Mouse (Mus musculus): Measurements from ENCODE around the gene Tbc1d2b.

The Tbc1d2b gene

DNA sequence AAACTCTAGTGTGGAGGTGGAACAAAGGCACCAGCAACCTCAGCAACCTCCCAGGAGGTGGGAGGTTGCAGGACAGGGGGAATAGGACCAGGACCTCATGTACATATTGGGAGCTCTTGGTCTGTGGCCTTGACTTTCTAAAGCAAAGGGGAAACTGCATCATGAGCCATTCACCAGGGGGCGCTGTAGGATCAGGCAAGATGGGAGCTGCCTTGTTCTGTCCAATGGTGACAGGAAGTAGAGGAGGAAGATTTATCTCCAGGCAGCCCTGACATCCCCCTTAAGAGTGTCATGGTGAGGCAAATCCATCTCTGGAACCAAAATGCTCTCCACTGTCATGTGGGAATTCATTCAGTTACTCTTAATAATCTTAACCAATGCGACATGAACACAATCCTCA, 64.1 kb downstream of the Tbc1d2b start:
- in situ Hi-C loops (cut with MseI, MboI) = loop anchor here (10.0 to 25.0 kb wide), 2 partner anchors 206 to 238 kb away; no protein-coding TSS in a partner anchor

DNA sequence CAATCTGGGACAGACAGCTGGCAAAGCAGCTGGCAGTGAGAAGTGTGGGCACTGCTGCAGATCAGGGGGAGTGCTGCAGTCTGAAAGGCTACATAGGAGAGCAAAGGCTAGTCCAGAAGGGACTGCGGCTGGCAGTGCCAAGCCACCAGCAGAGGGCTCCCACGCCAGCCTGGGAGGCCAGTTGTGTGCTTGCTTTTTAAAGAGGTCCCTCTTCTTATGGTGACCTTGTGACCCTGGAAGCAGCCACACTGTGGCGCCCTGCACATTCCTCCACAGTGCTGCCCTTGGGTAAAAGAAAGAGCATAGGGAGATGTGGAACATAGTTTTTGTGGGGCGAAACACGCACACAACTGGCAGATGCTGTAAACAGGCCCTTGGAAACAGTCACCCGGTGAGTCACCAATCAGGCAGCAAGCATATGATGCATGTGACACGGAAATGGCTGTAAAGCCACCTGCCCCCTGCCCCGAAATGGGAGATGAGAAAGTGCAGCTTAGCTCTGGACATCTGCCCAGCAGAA, 66.1 kb downstream of the Tbc1d2b start:
- in situ Hi-C loops (cut with MseI, MboI) = loop anchor here (10.0 to 25.0 kb wide), 2 partner anchors 208 to 240 kb away; no protein-coding TSS in a partner anchor

DNA sequence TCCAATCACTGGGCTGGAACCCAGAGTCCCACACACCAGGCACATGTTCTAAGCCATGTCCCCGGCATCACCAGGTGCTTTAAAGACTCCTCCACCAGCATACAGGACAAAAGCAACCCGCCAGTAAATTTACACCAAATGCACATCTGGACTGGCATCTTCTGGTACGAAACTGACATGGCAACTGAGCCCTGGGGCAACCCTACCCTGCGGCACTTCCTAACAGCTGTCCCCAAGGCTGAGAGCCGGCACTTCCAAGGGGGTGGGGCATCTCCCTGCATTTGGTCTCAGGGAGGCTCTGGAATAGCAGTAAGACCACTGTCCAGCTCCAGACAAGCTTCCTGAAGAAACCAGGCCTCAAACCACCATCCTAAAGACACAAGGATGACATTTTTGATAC, 67.4 kb downstream of the Tbc1d2b start:
- in situ Hi-C loops (cut with MseI, MboI) = loop anchor here (10.0 to 25.0 kb wide), 2 partner anchors 209 to 242 kb away; no protein-coding TSS in a partner anchor

DNA sequence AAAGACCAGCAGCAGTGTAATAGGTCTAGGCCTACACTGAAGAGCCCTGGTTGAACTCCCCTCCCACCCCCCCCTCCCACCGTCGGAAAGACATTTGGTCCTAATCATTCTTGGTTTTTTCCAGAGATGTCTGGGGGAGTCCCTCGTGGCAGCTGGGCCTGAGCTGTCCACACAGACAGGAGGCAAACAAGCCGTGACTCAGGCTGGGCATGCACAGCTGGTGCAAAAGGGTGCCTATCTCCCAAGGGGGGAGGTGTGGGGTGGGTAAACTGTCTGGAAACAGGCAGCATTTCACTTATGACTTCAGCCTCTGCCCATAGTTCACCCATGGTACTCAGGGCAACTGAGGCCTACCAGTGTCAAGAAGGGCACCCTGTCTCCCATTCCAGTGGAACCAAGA, 69.1 kb downstream of the Tbc1d2b start:
- in situ Hi-C loops (cut with MseI, MboI) = loop anchor here (10.0 to 25.0 kb wide), 2 partner anchors 211 to 243 kb away; no protein-coding TSS in a partner anchor

DNA sequence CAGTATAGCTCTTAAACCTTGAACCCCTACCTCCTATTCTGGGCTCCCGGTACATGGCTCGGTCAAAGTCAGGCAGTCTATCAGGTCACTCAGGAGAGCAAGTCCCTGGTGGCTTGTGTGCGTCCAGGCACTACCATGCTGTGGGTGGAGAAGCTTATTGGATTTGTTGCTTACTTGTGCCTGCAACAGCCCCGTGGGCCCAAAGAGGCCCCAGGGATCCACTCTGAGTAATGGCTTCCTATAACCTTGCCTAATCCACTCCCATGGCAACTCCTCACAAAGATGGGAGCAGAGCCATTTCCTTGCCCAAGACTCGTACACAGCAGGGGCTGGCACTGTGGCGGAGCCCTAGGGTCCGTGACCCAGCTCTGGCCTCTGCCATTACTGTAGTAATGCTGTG, 69.5 kb downstream of the Tbc1d2b start:
- in situ Hi-C loops (cut with MseI, MboI) = loop anchor here (10.0 to 25.0 kb wide), 2 partner anchors 211 to 244 kb away; no protein-coding TSS in a partner anchor

DNA sequence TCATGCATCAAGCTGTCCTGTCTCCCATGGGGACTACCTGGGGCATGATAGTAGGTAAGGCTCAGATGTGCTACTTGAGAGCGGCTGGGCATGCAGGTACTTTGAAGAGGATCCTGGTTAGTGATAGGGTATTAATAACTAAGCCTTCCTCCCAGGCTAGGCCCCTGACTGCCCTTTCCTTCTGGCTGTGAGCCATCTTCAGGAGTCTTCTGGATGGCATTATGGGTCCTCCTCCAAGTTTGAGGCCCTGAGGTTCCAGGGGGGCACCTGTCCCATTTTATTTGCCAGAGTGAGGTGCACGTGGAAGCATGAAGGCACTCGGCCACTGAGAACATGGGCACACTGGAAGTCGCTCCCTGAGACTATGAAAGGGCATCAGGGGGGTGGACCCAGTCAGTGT, 70.1 kb downstream of the Tbc1d2b start:
- in situ Hi-C loops (cut with MseI, MboI) = loop anchor here (10.0 to 25.0 kb wide), 2 partner anchors 212 to 244 kb away; no protein-coding TSS in a partner anchor

DNA sequence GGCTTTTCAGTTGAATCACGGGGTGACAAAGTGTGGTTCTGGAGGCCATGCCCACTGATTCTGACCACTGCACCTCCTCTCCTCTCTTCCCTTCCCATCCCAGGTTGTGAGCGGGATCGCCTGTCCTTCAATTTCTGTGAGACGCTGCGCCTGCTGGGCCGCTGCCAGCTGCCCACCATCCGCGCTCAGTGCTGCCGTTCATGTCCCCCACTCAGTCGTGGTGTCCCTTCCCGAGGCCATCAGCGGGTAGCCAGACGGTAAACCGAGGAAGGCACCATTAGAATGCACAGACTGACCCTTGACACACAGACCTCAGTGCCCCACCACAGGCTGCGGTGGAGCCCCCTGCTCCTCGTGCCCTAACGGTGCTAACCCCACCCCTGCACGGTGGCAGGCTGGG, 71.0 kb downstream of the Tbc1d2b start:
- in situ Hi-C loops (cut with MseI, MboI) = loop anchor here (10.0 to 25.0 kb wide), 2 partner anchors 213 to 245 kb away; no protein-coding TSS in a partner anchor

DNA sequence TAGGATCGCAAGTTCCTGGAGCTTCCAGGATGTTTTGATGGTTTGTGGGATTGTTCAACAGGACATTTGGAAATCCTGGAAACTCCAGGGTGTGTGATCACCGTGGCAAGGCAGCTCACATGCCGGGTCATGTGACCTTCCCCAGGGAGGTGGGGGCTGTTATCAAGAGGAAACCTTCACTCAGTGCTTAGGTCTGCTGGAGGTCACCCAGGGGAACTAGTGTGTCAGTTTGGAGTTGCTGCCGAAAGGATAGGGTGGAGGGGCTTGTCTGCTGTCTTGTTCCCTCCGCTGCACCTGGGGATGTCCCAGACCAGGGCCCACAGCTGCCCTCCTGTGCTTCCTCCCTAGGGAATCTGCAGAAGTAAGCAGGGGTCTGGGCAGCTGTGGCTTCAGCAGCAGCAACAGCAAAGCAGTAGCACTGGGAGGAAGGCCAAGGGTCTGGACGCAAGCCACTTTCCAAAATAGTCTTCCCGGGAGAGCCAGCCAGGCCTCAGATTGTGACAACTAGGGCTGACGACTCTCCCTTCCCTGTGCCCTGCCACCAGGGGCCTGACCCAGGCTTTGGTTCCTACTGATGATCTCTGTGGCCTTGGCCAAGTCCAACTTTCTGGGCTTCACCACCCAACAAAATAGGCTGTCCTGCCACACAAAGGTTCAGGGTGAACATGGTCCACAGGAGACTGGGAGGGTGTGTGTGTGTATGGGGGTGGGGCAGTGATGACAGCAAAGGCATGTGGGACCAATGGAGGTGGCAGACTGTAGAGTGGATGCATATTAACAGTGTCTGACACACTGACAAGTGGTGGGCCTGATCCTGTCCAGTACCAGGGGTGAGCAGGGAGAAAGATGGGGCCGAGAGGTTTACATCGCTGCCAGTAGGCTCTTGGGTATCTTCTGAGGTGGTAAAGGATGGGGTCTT, 71.8 kb downstream of the Tbc1d2b start:
- in situ Hi-C loops (cut with MseI, MboI) = no loop called here

DNA sequence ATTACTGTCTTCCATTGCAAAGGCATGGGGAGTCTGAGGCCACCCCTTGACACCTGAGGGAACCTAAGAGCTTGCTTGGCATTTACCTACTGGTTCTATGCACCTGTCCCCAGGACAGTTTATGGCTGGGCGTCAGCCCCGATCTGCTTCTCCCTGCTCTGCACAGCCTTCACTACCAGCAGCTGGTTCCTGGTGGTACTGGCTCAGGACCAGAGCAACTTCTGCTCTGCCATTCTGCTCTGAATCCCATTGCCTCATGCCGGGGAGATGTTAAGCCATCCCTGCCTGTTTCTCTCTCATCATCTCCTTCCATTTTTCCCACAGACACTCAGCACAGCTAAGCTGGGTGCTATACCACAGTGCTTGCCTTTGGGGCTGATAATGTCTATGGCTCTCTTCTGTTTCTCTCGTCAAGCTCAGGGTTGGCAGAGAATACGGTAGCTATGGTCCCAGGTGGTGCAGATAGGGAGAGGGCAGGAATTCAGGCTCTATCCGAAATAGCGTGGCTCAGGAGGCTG, 72.7 kb downstream of the Tbc1d2b start:
- in situ Hi-C loops (cut with MseI, MboI) = no loop called here

DNA sequence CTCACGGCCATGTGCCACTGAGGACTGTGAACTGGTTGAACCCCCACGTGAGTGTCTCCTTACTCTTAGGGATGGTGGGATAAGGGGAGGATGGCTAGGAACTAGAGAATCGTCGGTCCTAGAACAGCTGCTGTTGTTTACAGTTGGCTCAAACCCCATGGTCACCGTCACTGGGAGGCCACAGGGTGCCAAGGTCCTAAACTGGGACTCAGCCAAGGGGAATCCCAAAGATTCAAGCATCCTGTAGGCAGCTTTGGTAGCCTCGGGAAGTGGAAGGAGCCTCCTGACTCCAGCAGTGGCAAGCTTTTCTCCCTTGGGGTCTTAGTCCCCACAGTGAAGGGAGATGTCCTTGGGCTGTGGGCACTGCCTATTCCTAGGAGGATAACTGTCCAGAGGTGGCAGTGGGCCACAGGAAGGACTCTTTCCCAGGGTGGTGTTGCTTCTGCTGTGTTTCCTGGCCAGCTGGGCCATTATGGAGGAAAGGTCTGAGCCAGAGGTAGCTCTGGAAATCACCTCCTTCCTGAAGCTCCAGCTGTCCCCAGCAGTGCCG, 73.4 kb downstream of the Tbc1d2b start:
- in situ Hi-C loops (cut with MseI, MboI) = no loop called here

DNA sequence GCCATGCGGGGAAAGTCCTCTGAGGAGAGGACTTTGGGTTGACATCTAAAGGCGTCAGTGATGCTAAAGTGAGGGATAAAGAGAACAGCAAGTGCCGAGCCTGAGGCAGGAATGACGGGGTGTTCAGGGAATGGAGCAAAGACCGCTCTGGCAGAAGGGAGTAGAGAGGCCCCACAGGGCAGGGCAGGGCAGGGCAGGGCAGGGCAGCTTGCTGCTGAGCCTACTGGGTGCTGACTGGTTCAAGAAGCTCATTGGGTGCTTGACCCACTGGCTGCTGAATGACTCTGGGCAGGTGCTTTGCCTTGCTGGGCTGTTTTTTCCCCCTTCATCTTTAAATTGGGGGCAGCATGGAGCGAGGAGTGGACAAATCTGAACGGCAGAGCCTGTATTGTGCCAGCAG, 74.3 kb downstream of the Tbc1d2b start:
- in situ Hi-C loops (cut with MseI, MboI) = no loop called here

DNA sequence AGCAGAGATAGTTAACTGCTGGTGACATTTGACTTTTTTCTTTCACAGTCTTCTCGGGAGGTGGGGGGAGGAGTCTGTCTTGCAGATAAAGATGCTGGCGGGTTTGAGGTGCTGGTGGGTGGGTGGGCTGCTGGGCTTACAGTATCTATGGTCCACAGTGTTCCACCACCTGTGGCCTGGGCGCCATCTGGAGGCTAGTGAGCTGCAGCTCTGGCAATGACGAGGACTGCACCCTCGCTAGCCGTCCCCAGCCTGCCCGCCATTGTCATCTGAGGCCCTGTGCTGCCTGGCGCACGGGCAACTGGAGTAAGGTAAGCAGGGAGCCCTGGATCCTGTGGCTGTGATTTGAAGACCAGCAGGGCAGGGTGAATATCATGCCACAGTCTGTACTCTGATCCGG, 75.6 kb downstream of the Tbc1d2b start:
- in situ Hi-C loops (cut with MseI, MboI) = no loop called here

DNA sequence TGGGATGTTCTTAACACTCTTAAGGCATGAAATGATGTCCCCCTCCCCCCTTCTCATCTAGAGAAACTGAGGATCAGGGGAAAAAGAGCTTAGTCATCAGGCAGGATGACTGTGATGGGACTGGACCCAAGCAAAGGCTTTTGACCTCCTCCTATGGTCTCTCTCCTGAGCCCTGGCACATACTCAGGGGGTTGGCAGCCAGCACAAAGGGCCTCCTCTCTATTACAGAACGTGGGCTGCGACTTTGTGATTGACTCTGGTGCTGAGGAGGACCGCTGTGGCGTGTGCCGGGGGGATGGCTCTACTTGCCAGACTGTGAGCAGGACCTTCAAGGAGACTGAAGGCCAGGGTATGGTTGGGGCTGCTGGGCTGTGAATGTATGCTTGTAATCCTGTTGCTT, 81.2 kb downstream of the Tbc1d2b start:
- in situ Hi-C loops (cut with MseI, MboI) = no loop called here

DNA sequence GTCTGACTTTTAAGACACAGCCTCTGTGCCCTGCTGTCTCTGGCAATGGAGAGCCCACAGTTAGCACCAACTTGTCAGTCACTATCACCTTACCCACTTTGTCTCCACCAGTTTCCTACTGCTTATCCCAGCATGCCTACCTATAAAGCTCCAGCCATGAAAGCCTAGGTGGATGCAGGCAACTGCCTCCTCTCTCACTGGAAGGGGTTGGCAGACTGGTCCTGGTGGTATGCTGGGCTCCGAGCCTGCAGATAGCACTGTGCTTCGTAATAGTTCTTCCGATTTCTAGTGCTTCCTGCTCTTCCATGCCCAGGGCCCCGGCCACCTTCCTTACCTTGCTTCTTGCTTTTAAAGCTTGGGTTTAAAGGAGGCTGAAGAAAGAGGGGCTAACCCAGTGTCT, 81.7 kb downstream of the Tbc1d2b start:
- in situ Hi-C loops (cut with MseI, MboI) = no loop called here

DNA sequence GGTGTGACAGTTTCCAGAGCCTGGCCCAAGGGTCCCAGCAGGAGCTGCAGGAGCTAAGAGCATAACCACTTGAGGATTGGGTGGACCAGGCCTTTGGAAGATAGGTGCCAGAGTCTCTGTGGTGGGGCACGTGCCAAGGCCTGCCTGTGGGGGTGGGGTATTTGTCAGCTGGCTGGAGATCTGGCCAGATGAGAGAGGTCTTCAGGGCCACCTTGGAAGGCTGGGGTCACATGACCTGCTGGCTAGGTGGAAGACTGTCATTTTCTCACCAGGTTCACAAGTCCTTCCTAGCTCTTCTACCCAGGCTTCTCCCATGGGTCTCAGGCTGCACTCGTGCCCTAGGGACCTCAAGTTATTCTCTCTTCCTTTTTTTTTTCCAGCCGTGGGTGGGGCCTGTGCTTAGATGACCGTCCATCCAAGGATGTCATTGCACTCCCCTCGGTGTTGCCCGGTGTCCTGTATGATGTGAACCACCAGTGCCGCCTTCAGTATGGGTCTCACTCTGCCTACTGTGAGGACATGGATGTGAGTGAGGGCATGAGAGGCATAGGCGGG, 85.2 kb downstream of the Tbc1d2b start:
- in situ Hi-C loops (cut with MseI, MboI) = no loop called here

DNA sequence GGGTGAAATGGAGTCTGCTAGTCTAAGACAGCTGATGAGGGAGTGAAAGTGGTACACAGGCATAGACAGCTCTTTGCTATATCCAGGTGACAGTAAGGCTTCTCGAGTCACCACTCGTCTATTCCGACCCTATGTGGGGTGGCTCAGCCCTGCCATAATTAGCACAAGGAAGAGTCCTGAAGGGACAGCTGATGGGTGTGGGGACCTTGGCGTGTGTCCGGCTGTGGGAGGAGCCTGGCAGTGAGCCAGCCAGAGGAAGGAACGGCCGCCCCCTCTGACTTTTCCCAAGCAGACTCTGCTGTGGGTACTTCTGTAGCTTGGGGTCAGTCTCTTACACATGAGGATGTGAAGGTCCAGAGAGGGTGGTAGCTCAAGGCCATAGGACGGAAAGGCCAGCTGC, 86.5 kb downstream of the Tbc1d2b start:
- in situ Hi-C loops (cut with MseI, MboI) = no loop called here

DNA sequence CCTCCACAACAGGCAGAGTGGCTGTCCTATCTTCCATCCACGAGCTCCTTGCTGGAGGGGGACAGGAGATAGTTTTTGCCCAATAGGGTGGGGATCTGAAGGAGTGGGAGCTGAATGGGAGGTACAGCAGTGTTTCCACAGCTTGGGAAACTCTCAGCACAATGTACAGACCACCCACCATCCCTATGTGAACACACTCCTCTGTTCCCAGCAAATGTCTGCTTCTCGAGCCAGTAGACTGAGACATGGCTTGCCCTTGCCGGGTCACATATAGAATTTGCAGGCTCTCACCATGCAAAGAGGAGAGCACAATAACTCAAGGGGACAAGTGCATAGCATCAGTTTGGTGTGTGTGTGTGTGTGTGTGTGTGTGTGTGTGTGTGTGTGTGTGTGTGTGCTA, 87.1 kb downstream of the Tbc1d2b start:
- in situ Hi-C loops (cut with MseI, MboI) = no loop called here

DNA sequence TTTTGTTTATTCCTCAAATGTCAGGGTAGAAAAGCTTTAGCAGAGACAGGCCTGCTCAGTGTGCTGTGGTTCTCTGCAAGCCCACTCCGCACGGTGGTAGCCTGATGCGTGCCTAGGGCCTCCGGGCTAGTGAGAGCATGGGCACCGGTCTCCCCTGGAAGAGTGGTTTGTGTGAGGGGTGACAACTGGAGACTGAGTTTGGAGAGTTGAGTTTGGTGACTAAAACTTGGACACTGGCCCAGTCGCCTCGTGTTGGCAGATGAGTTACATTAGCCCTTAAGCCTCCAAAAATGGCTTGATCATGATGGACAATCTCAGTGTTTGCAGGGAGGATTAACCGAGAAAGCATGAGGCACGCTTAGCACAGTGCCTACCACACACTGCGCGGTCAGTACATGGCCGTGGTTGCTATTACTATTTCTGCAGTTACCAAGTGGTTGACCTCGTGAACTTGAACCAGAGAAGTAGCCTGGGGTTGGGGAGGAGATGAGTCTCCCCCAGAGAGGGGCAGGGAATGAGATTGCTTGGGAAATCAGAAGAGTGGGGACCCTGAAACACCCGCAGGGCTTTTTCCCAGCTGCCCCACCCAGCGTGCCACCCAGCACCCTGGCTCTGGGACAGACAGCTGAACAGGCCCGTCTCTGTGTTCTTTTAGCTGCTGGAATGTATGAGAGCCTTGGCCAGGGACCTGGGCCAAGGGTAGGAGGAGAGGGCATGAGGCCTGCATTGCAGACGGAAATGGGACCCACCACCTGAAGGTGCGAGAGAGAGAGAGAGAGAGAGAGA, 87.8 kb downstream of the Tbc1d2b start:
- in situ Hi-C loops (cut with MseI, MboI) = no loop called here

DNA sequence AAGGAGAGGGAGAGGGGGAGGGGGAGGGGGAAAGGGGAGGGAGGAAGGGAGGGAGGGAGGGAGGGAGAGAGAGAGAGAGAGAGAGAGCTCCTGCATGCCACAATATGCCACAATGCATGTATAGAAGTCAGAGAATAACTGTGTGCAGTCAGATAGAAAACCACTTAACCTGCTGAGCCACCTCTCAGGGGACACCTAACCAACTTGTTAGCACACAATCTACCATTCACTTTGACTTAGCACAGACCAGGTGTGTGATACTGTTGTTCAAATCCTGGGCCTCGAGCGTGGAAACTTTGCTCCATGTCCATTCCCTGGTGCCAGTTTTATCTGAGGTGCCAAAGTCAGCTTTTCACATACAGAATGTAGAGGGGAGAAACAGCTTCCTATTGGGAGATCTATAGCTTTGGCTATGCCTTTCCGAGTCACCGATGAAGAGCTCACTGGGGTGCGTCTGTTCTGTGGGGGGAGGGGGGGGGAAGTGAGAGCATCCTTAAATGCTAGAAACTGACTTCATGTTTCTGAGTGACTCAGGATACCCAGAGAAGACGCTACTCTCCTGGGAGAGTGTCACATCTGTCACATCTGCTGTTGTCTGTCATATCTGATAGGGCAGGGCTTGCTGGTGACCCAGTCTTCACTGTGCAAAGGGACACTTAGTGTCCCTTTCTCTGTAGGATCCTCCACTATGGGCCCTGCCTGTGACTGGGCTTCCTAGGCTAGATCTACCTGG, 88.8 kb downstream of the Tbc1d2b start:
- in situ Hi-C loops (cut with MseI, MboI) = no loop called here

DNA sequence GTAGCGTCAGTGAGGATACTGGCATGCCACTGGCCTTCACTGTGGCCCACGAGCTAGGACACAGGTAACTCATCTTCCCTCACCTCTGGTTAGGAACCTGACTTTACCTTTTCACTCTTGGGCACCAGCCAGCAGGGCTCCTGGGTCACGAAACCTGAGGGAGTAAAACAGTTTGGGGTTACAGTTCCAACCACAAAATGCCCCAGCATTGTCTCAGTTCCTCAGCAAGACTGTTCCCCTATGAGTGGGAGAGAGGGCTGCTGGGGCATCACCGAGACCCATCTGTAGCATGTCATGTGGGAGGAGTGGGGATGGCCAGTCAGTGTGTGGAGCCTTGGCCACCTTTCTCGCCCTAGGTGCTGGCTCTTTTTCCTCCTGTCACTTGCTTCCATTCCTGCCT, 91.2 kb downstream of the Tbc1d2b start:
- in situ Hi-C loops (cut with MseI, MboI) = no loop called here

Measured in mouse trophoblast stem cell (cell line).